Mouse (Mus musculus): ENCODE data around the gene Pnrc1. TPM values are rescaled to one million over a fixed set of nuclear protein-coding genes. Genes with fewer than 3 reads are reported as not detected.

Gene Pnrc1
- total and polyA plus RNA-seq, 3 experiments = 27.8 to 35.3 (median 32.2) TPM

DNA sequence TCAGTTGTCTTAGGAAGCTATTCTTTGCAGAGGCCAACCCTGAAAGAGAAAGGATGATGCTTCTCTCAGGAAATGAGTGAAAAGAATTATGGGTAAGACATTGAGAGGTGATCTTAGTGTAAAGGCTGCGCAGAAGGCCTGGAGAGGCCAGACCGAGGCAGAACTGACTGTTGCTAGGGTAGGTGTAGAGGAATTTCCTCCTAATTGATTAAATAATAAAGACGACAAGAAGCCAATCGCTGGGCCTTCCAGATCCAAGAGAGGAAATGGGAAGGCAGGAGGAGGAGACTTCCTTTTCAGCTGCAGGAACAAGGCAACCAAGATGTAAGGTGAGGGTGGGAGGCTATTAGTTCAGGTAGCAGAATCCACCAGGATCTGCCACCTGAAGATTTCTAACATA lies 35.3 kb downstream of the Pnrc1 start:
- no peak overlapping the region for H3K27ac ChIP-seq (ENCODE audit: insufficient read depth, low read depth)
- peaks cover 2% of the 10 kb centered on the region in 2 experiments; a peak in 3 of 4 replicates for H3K4me1 ChIP-seq (ENCODE audit: control insufficient read depth in 1 of 2, insufficient read depth in 2 of 2)
- no peaks in the 10 kb centered on the region for H3K27me3 ChIP-seq (replicated peaks)
- DNase-seq (ENCODE audit: extremely low read depth) = no peak
- no peaks in the 10 kb centered on the region for H3K79me2 ChIP-seq (replicated peaks; ENCODE audit: control insufficient read depth, extremely low read depth, insufficient read depth, poor library complexity, severe bottlenecking)
- H3K9ac ChIP-seq (ENCODE audit: insufficient read depth, low read depth) = no peak overlapping the region
- no peaks in the 10 kb centered on the region for H3K9me3 ChIP-seq (replicated peaks; ENCODE audit: low read length)
- dilution Hi-C loops (cut with MboI; ENCODE audit: extremely low pct_ligation_motif_present, extremely low pct_unique_long_range_greater_than_20kb, low sequenced_read_pairs) = no loop called here
- no peak for TF ChIP-seq IRF4 (IDR thresholded peaks at IDR 0.05; ENCODE audit: low read depth, low read length)
- TF ChIP-seq NRF1 (IDR thresholded peaks at IDR 0.05; ENCODE audit: low read depth, low read length) = no peak
- TF ChIP-seq PAX5 (IDR thresholded peaks at IDR 0.05; ENCODE audit: low read length) = no peak
- no peak for TF ChIP-seq ZMIZ1 (IDR thresholded peaks at IDR 0.05; ENCODE audit: low read depth, low read length)
- no peak overlapping the region for H3K4me2 ChIP-seq (ENCODE audit: insufficient read depth, low read depth, poor library complexity, severe bottlenecking)
- H3K36me3 ChIP-seq (replicated peaks in 1 of 2; ENCODE audit: control insufficient read depth in 1 of 2, insufficient read depth in 1 of 2, low read length in 1 of 2) = no peaks in the 10 kb centered on the region
- no peak overlapping the region for H3K4me3 ChIP-seq (replicated peaks in 1 of 3; ENCODE audit: low read depth in 2 of 3, low read length in 2 of 3, poor library complexity in 1 of 3)
- in situ Hi-C loops (cut with MboI; ENCODE audit: low pct_ligation_motif_present, low pct_unique_long_range_greater_than_20kb, low sequenced_read_pairs) = no loop called here

DNA sequence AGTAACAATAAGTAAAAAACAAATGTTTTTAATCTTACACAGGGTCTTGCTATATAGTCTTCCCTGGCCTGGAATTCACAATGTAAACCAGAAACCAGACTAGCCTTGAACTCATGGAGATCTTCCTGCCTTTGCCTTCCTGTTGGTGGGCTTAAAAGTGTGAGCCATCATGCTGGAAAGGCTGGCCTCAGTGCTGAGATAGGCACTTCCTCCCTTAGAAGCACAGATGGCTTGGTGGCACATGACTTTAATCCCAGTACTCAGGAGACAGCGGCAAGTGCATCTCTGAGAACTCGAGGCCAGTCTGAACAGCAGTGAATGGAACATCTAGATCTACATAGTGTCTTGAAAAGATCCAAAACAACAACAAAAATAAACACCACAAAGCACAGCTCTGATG lies 39.1 kb downstream of the Pnrc1 start:
- H3K36me3 ChIP-seq (replicated peaks in 1 of 2; ENCODE audit: control insufficient read depth in 1 of 2, insufficient read depth in 1 of 2, low read length in 1 of 2) = peaks cover 2 to 4% of the 10 kb centered on the region in 2 experiments
- no peak for DNase-seq (ENCODE audit: extremely low read depth)
- no peak overlapping the region for H3K9ac ChIP-seq (ENCODE audit: insufficient read depth, low read depth)
- dilution Hi-C loops (cut with MboI; ENCODE audit: extremely low pct_ligation_motif_present, extremely low pct_unique_long_range_greater_than_20kb, low sequenced_read_pairs) = no loop called here
- H3K79me2 ChIP-seq (replicated peaks; ENCODE audit: control insufficient read depth, extremely low read depth, insufficient read depth, poor library complexity, severe bottlenecking) = peaks cover 14% of the 10 kb centered on the region
- H3K27me3 ChIP-seq (replicated peaks) = no peaks in the 10 kb centered on the region
- H3K4me1 ChIP-seq (ENCODE audit: control insufficient read depth in 1 of 2, insufficient read depth in 2 of 2) = peaks cover 3 to 15% of the 10 kb centered on the region in 2 experiments
- no peak for TF ChIP-seq ETS1 (conservative IDR thresholded peaks at IDR 0.05; ENCODE audit: low read depth, low read length)
- no peak for TF ChIP-seq USF1 (IDR thresholded peaks at IDR 0.05; ENCODE audit: low read depth, low read length)
- TF ChIP-seq NRF1 (IDR thresholded peaks at IDR 0.05; ENCODE audit: low read depth, low read length) = no peak
- TF ChIP-seq PAX5 (IDR thresholded peaks at IDR 0.05; ENCODE audit: low read length) = no peak
- no peak for TF ChIP-seq SIN3A (IDR thresholded peaks at IDR 0.05; ENCODE audit: low read length)
- TF ChIP-seq KAT2A (IDR thresholded peaks at IDR 0.05; ENCODE audit: insufficient replicate concordance, low read length) = no peak
- TF ChIP-seq EP300 (IDR thresholded peaks at IDR 0.05; ENCODE audit: low read length) = no peak
- TF ChIP-seq RCOR1 (conservative IDR thresholded peaks at IDR 0.05; ENCODE audit: low read depth, low read length) = no peak
- no peak for TF ChIP-seq MEF2A (IDR thresholded peaks at IDR 0.05; ENCODE audit: borderline replicate concordance, low read depth, low read length)
- no peak for TF ChIP-seq MAFK (IDR thresholded peaks at IDR 0.05; ENCODE audit: insufficient replicate concordance, low read length)
- no peak for TF ChIP-seq USF2 (conservative IDR thresholded peaks at IDR 0.05; ENCODE audit: low read depth, low read length)
- TF ChIP-seq ELF1 (IDR thresholded peaks at IDR 0.05; ENCODE audit: low read depth, low read length) = no peak
- TF ChIP-seq TCF12 (IDR thresholded peaks at IDR 0.05; ENCODE audit: low read depth, low read length) = no peak
- no peak for TF ChIP-seq NELFE (IDR thresholded peaks at IDR 0.05; ENCODE audit: low read depth, low read length)
- no peak for TF ChIP-seq ZC3H11A (IDR thresholded peaks at IDR 0.05; ENCODE audit: low read depth, low read length)
- no peak for TF ChIP-seq ZNF384 (IDR thresholded peaks at IDR 0.05; ENCODE audit: low read depth, low read length)
- no peak for TF ChIP-seq GABPA (IDR thresholded peaks at IDR 0.05; ENCODE audit: insufficient replicate concordance, low read depth, low read length)
- TF ChIP-seq POLR2AphosphoS2 (IDR thresholded peaks at IDR 0.05; ENCODE audit: low read depth, low read length) = no peak
- in situ Hi-C loops (cut with MboI; ENCODE audit: low pct_ligation_motif_present, low pct_unique_long_range_greater_than_20kb, low sequenced_read_pairs) = no loop called here
- no peaks in the 10 kb centered on the region for H3K9me3 ChIP-seq (replicated peaks; ENCODE audit: low read length)
- H3K4me3 ChIP-seq (replicated peaks in 1 of 3; ENCODE audit: low read depth in 2 of 3, low read length in 2 of 3, poor library complexity in 1 of 3) = no peak overlapping the region
- no peak overlapping the region for H3K27ac ChIP-seq (ENCODE audit: insufficient read depth, low read depth)
- no peak overlapping the region for H3K4me2 ChIP-seq (ENCODE audit: insufficient read depth, low read depth, poor library complexity, severe bottlenecking)
